Mouse (Mus musculus): ENCODE data around the gene Aoah. TPM values are rescaled to one million over a fixed set of nuclear protein-coding genes. Genes with fewer than 3 reads are reported as not detected.

The Aoah gene
- polyA plus RNA-seq, 1 experiment from 2014 or later: 1.8 TPM

DNA sequence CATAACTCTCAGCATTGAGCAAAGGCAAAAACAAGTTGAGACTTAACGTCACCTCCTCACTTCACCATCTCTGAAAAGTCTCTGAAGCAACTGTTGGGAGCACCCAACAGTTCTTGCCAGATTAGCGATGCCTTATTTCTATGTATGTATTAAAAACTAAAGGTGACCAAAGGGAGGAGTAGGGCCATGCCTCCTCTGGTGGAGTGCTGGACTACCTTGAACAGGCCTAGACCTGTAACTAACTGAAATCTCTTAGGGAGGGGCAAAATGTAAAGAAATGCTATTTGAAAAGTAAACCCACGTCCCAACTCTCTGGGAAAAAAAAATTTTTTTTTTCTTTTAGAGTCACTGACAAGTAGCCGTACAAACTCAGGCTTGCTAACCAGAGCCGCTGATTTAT is 211.3 kb downstream of the Aoah start:
- Histone ChIP-seq H3K27ac (replicated peaks; ENCODE audit: low read depth, low read length) (no peak overlapping the region), H3K9me3 (ENCODE audit: control insufficient read depth, low read length) (no peaks in the 10 kb centered on the region), H3K36me3 (ENCODE audit: control insufficient read depth, insufficient read depth, low read length) (no peaks in the 10 kb centered on the region), H3K4me1 (ENCODE audit: control insufficient read depth, insufficient read depth, low read length) (no peaks in the 10 kb centered on the region), H3K4me3 (ENCODE audit: low read depth, low read length) (no peak overlapping the region), H3K9ac (ENCODE audit: low read depth, low read length) (no peak overlapping the region), H3K4me2 (ENCODE audit: low read depth, low read length) (no peak overlapping the region), H3K27me3 (replicated peaks; ENCODE audit: control insufficient read depth, insufficient read depth, low read length) (no peaks in the 10 kb centered on the region)
- 87% methylated on average over 5 of the region's 5 CpGs for WGBS
- ATAC-seq (ENCODE audit: low read depth) (no peak), DNase-seq (ENCODE audit: low spot score) (no peak)

GRCm38 (mm10) chr13:21005642-21006320 is 211.9 kb downstream of the Aoah start:
- no peaks in the 10 kb centered on the region for H3K4me1 ChIP-seq (ENCODE audit: control insufficient read depth, insufficient read depth, low read length)
- H3K27ac ChIP-seq (replicated peaks; ENCODE audit: low read depth, low read length): no peak overlapping the region
- no peak overlapping the region for H3K4me2 ChIP-seq (ENCODE audit: low read depth, low read length)
- WGBS: 72% methylated on average over 5 of the region's 5 CpGs
- no peak overlapping the region for H3K4me3 ChIP-seq (ENCODE audit: low read depth, low read length)
- H3K9me3 ChIP-seq (ENCODE audit: control insufficient read depth, low read length): no peaks in the 10 kb centered on the region
- no peak overlapping the region for H3K9ac ChIP-seq (ENCODE audit: low read depth, low read length)
- H3K36me3 ChIP-seq (ENCODE audit: control insufficient read depth, insufficient read depth, low read length): no peaks in the 10 kb centered on the region
- DNase-seq (ENCODE audit: low spot score): no peak
- H3K27me3 ChIP-seq (replicated peaks; ENCODE audit: control insufficient read depth, insufficient read depth, low read length): no peaks in the 10 kb centered on the region
- peak; percentile 18; the same call in 1 of the 2 replicates for ATAC-seq (ENCODE audit: low read depth)

DNA sequence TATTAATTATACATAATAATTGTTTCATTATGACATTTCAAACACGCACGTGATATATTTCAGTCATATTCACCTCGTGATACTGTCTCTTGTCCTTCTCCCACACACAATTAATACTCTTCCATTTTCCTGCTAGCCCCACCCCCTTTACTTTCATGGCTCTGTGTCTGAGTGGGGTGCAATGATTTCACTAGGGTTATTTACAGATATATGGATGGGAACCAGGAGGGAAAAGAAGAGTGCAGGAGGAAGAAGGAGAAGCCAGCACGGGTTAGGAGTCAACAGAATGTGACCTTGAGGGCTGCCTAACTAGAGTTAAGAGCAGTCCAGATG is 212.4 kb downstream of the Aoah start:
- no peak overlapping the region for H3K4me3 ChIP-seq (ENCODE audit: low read depth, low read length)
- 77% methylated on average over 4 of the region's 4 CpGs for WGBS
- H3K27me3 ChIP-seq (replicated peaks; ENCODE audit: control insufficient read depth, insufficient read depth, low read length): no peaks in the 10 kb centered on the region
- DNase-seq (ENCODE audit: low spot score) (no peak), ATAC-seq (ENCODE audit: low read depth) (no peak)
- no peak overlapping the region for H3K9ac ChIP-seq (ENCODE audit: low read depth, low read length)
- H3K4me2 ChIP-seq (ENCODE audit: low read depth, low read length): no peak overlapping the region
- H3K36me3 ChIP-seq (ENCODE audit: control insufficient read depth, insufficient read depth, low read length): no peaks in the 10 kb centered on the region
- H3K27ac ChIP-seq (replicated peaks; ENCODE audit: low read depth, low read length): no peak overlapping the region
- H3K4me1 ChIP-seq (ENCODE audit: control insufficient read depth, insufficient read depth, low read length): no peaks in the 10 kb centered on the region
- H3K9me3 ChIP-seq (ENCODE audit: control insufficient read depth, low read length): no peaks in the 10 kb centered on the region

GRCm38 (mm10) chr13:21013659-21014058 is 219.7 kb downstream of the Aoah start:
- Histone ChIP-seq H3K9ac (ENCODE audit: low read depth, low read length) (no peak overlapping the region), H3K4me3 (ENCODE audit: low read depth, low read length) (no peak overlapping the region), H3K4me2 (ENCODE audit: low read depth, low read length) (no peak overlapping the region), H3K36me3 (ENCODE audit: control insufficient read depth, insufficient read depth, low read length) (no peaks in the 10 kb centered on the region), H3K27ac (replicated peaks; ENCODE audit: low read depth, low read length) (no peak overlapping the region), H3K27me3 (replicated peaks; ENCODE audit: control insufficient read depth, insufficient read depth, low read length) (no peaks in the 10 kb centered on the region), H3K9me3 (ENCODE audit: control insufficient read depth, low read length) (no peaks in the 10 kb centered on the region), H3K4me1 (ENCODE audit: control insufficient read depth, insufficient read depth, low read length) (no peaks in the 10 kb centered on the region)
- DNase-seq (ENCODE audit: low spot score) (no peak), ATAC-seq (ENCODE audit: low read depth) (no peak)
- 75% methylated on average over 3 of the region's 3 CpGs for WGBS

- ATAC-seq (ENCODE audit: low read depth) (no peak), DNase-seq (ENCODE audit: low spot score) (no peak)
- Histone ChIP-seq H3K9me3 (ENCODE audit: control insufficient read depth, low read length) (no peaks in the 10 kb centered on the region), H3K4me3 (ENCODE audit: low read depth, low read length) (no peak overlapping the region), H3K27me3 (replicated peaks; ENCODE audit: control insufficient read depth, insufficient read depth, low read length) (no peaks in the 10 kb centered on the region), H3K36me3 (ENCODE audit: control insufficient read depth, insufficient read depth, low read length) (no peaks in the 10 kb centered on the region), H3K9ac (ENCODE audit: low read depth, low read length) (no peak overlapping the region), H3K27ac (replicated peaks; ENCODE audit: low read depth, low read length) (no peak overlapping the region), H3K4me2 (ENCODE audit: low read depth, low read length) (no peak overlapping the region), H3K4me1 (ENCODE audit: control insufficient read depth, insufficient read depth, low read length) (no peaks in the 10 kb centered on the region)
- 72% methylated on average over 5 of the region's 5 CpGs for WGBS
Measured at GRCm38 (mm10) chr13:21024831-21025230, 230.9 kb downstream of the Aoah start.

GRCm38 (mm10) chr13:21033176-21033575 is 239.3 kb downstream of the Aoah start:
- Histone ChIP-seq H3K4me3 (ENCODE audit: low read depth, low read length) (no peak overlapping the region), H3K4me2 (ENCODE audit: low read depth, low read length) (no peak overlapping the region), H3K36me3 (ENCODE audit: control insufficient read depth, insufficient read depth, low read length) (no peaks in the 10 kb centered on the region), H3K9ac (ENCODE audit: low read depth, low read length) (no peak overlapping the region), H3K27ac (replicated peaks; ENCODE audit: low read depth, low read length) (no peak overlapping the region), H3K27me3 (replicated peaks; ENCODE audit: control insufficient read depth, insufficient read depth, low read length) (no peaks in the 10 kb centered on the region), H3K9me3 (ENCODE audit: control insufficient read depth, low read length) (no peaks in the 10 kb centered on the region), H3K4me1 (ENCODE audit: control insufficient read depth, insufficient read depth, low read length) (no peaks in the 10 kb centered on the region)
- WGBS: 63% methylated on average over 3 of the region's 3 CpGs
- DNase-seq (ENCODE audit: low spot score) (no peak), ATAC-seq (ENCODE audit: low read depth) (no peak)

GRCm38 (mm10) chr13:21035011-21035410 is 241.1 kb downstream of the Aoah start:
- Histone ChIP-seq H3K9ac (ENCODE audit: low read depth, low read length) (no peak overlapping the region), H3K4me3 (ENCODE audit: low read depth, low read length) (no peak overlapping the region), H3K4me2 (ENCODE audit: low read depth, low read length) (no peak overlapping the region), H3K27me3 (replicated peaks; ENCODE audit: control insufficient read depth, insufficient read depth, low read length) (no peaks in the 10 kb centered on the region), H3K4me1 (ENCODE audit: control insufficient read depth, insufficient read depth, low read length) (no peaks in the 10 kb centered on the region), H3K27ac (replicated peaks; ENCODE audit: low read depth, low read length) (no peak overlapping the region), H3K36me3 (ENCODE audit: control insufficient read depth, insufficient read depth, low read length) (no peaks in the 10 kb centered on the region), H3K9me3 (ENCODE audit: control insufficient read depth, low read length) (no peaks in the 10 kb centered on the region)
- DNase-seq (ENCODE audit: low spot score) (peak; percentile 26), ATAC-seq (ENCODE audit: low read depth) (no peak)
- WGBS: 73% methylated on average over 3 of the region's 3 CpGs

DNA sequence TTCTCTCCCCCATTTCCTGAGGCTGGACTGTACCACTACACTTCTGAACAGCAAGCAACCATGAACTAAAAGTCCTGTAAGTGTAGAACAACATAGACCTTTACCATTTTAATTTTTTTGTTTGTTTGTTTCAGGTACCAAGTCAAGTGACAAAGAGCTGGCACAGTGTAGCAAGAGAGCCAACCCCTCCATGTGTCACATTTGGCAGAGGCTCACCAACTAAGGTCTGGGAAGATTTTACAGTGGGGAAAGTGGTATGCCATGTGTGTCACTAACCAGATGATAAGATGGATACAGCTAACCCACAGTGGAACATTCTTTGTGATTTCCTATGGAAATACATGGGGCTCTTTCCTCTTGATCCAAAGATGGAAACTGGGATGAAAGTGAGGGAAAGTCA is 242.1 kb downstream of the Aoah start:
- DNase-seq (ENCODE audit: low spot score) (no peak), ATAC-seq (ENCODE audit: low read depth) (no peak)
- no peak overlapping the region for H3K9ac ChIP-seq (ENCODE audit: low read depth, low read length)
- no peaks in the 10 kb centered on the region for H3K4me1 ChIP-seq (ENCODE audit: control insufficient read depth, insufficient read depth, low read length)
- H3K4me3 ChIP-seq (ENCODE audit: low read depth, low read length): no peak overlapping the region
- no peak overlapping the region for H3K4me2 ChIP-seq (ENCODE audit: low read depth, low read length)
- H3K27me3 ChIP-seq (replicated peaks; ENCODE audit: control insufficient read depth, insufficient read depth, low read length): no peaks in the 10 kb centered on the region
- H3K9me3 ChIP-seq (ENCODE audit: control insufficient read depth, low read length): no peaks in the 10 kb centered on the region
- H3K27ac ChIP-seq (replicated peaks; ENCODE audit: low read depth, low read length): no peak overlapping the region
- no peaks in the 10 kb centered on the region for H3K36me3 ChIP-seq (ENCODE audit: control insufficient read depth, insufficient read depth, low read length)

DNA sequence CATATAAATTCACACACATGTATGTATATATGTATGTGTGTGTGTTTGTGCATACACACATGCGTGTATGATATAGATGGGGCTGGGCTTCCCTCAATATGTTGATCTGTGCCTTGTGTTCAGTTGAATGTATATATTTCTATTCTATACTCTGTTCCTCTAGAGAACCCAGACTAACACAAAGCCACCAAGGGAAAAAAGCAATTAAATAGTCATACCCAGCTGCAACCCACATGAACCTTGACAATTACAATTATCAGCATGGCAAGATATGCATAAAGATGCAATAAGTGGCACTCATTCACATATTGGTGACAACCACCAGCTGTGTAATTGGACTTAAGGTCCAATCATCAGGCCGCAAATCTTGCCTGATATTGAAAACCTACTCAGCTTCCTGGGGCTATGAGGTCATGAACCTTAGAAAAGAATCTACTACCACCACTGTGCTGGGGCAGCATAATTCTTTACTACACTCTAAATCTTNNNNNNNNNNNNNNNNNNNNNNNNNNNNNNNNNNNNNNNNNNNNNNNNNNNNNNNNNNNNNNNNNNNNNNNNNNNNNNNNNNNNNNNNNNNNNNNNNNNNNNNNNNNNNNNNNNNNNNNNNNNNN is 246.8 kb downstream of the Aoah start:
- no peaks in the 10 kb centered on the region for H3K4me1 ChIP-seq (ENCODE audit: control insufficient read depth, insufficient read depth, low read length)
- ATAC-seq (ENCODE audit: low read depth) (no peak), DNase-seq (ENCODE audit: low spot score) (no peak)
- WGBS: 77% methylated on average over 2 of the region's 2 CpGs
- H3K27me3 ChIP-seq (replicated peaks; ENCODE audit: control insufficient read depth, insufficient read depth, low read length): no peaks in the 10 kb centered on the region
- no peak overlapping the region for H3K27ac ChIP-seq (replicated peaks; ENCODE audit: low read depth, low read length)
- no peaks in the 10 kb centered on the region for H3K36me3 ChIP-seq (ENCODE audit: control insufficient read depth, insufficient read depth, low read length)
- H3K4me2 ChIP-seq (ENCODE audit: low read depth, low read length): no peak overlapping the region
- H3K9ac ChIP-seq (ENCODE audit: low read depth, low read length): no peak overlapping the region
- H3K4me3 ChIP-seq (ENCODE audit: low read depth, low read length): no peak overlapping the region
- no peaks in the 10 kb centered on the region for H3K9me3 ChIP-seq (ENCODE audit: control insufficient read depth, low read length)
